Mouse (Mus musculus) liver, adult 2 months (tissue): ENCODE results near the gene Plppr4.

Experiments
- CTCF ChIP-seq: fragments of 200-500 bp; IDR thresholded peaks from 2 replicates; pipeline ENCODE4 v1.5.1; 2011; ENCODE audit warnings: low read depth, low read length, control low read depth
- POLR2A ChIP-seq: fragments of 200-500 bp; IDR thresholded peaks from 2 replicates; pipeline ENCODE4 v1.6.1; 2011; ENCODE audit warnings: low read length, control low read depth; ENCODE audit not compliant: insufficient read depth; ENCODE audit errors: extremely low read depth

- TF ChIP-seq CTCF (no peak), POLR2A (no peak)
Measured at GRCm38 (mm10) chr3:117359686-117360521, 772 bp downstream of the Plppr4 start.
